10 mouse cellular contexts compared by ENCODE assay signal in the genomic region with DNA sequence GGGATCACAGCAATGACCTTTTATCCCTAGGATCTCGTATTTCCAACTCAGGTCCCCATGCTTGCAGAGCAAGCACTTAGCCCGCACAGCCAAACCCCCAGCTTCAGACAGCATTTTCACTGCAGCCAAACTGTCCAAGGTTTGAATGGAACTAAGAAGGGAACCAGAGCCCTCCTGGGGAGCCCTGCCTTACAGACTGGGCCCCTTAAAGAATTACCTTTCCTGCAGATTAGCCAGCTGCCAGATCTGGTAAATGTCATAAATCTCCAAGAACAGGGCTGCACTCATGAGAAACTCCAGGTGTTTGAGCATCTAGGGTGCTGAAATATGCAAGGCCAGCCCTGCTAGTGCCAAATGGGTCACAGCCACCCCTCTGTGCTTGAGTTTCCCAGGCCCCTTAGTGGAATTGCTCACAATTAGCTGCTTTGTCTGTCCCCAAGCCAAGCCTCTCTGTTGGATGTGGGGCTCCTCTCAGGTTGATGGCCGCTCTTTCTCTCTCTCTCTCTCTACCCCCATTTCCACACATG. TPM values are rescaled to one million over a fixed set of nuclear protein-coding genes. Genes with fewer than 3 reads are reported as not detected.
DNase-seq lines count a peak whose midpoint lies in the region; ATAC-seq and TF ChIP-seq lines count a peak whose summit lies in the region.
"Had no signal": no experiment of that assay in that cellular context is flagged by ENCODE, and none has a peak within 500 bp of the region (broad histone marks: within the 10 kb centered on the region; RNA-seq: fewer than 3 reads in every experiment).

No protein-coding gene starts in this region.

- peaks cover 26% of the 10 kb centered on the region for H3K4me1 ChIP-seq in intestine, embryonic 14.5 days (replicated peaks; ENCODE audit: control insufficient read depth, insufficient read depth, low read length)
- H3K4me1 ChIP-seq in intestine, postnatal 0 days (replicated peaks; ENCODE audit: control insufficient read depth, insufficient read depth, low read length), result no peaks in the 10 kb centered on the region
- peaks cover 35% of the 10 kb centered on the region for H3K4me1 ChIP-seq in hindbrain, embryonic 12.5 days
- H3K4me1 ChIP-seq in midbrain, embryonic 15.5 days, result peaks cover 37% of the 10 kb centered on the region

- H3K9ac ChIP-seq in intestine, embryonic 14.5 days (ENCODE audit: low read length), result no peak overlapping the region
- no peak overlapping the region for H3K9ac ChIP-seq in intestine, postnatal 0 days (ENCODE audit: low read depth, low read length)
- H3K9ac ChIP-seq in hindbrain, embryonic 12.5 days, result no peak overlapping the region
- no peak overlapping the region for H3K9ac ChIP-seq in midbrain, embryonic 15.5 days

- no peak overlapping the region for H3K4me3 ChIP-seq in intestine, embryonic 14.5 days (ENCODE audit: low read depth, low read length)
- no peak overlapping the region for H3K4me3 ChIP-seq in intestine, postnatal 0 days (ENCODE audit: low read depth, low read length)
- H3K4me3 ChIP-seq in hindbrain, embryonic 12.5 days, result no peak overlapping the region
- no peak overlapping the region for H3K4me3 ChIP-seq in midbrain, embryonic 15.5 days

- DNase-seq in intestine, embryonic 14.5 days (ENCODE audit: low spot score), result peak; percentile 59
- peak; percentile 53 for DNase-seq in embryo, embryonic 10.5 days (ENCODE audit: low spot score)
- DNase-seq in adrenal gland, postnatal 4 days (ENCODE audit: low spot score in 2 of 2), result no peak
- no peak for DNase-seq in adrenal gland, adult (ENCODE audit: inconsistent age in 2 of 2, low spot score in 1 of 2)
- no peak for DNase-seq in urinary bladder, adult 2 months (ENCODE audit: low spot score)

- peak overlapping the region; percentile 43; the same call in 1 of the 2 replicates for H3K27ac ChIP-seq in intestine, embryonic 14.5 days (ENCODE audit: low read depth)
- no peak overlapping the region for H3K27ac ChIP-seq in intestine, postnatal 0 days (ENCODE audit: low read depth, low read length)
- peak overlapping the region; percentile 58 for H3K27ac ChIP-seq in hindbrain, embryonic 12.5 days
- H3K27ac ChIP-seq in midbrain, embryonic 15.5 days, result peak overlapping the region; percentile 65

- H3K4me2 ChIP-seq in intestine, embryonic 14.5 days (ENCODE audit: low read length), result no peak overlapping the region
- H3K4me2 ChIP-seq in intestine, postnatal 0 days (replicated peaks; ENCODE audit: low read depth), result no peak overlapping the region
- H3K4me2 ChIP-seq in hindbrain, embryonic 12.5 days (replicated peaks), result no peak overlapping the region
- no peak overlapping the region for H3K4me2 ChIP-seq in midbrain, embryonic 15.5 days
- H3K4me2 ChIP-seq: liver, embryonic 11.5 days had no signal

- H3K36me3 ChIP-seq in intestine, embryonic 14.5 days (ENCODE audit: control insufficient read depth, insufficient read depth, low read length), result peaks cover 8% of the 10 kb centered on the region; the same call in 1 of the 2 replicates
- H3K36me3 ChIP-seq in intestine, postnatal 0 days (ENCODE audit: control insufficient read depth, insufficient read depth), result no peaks in the 10 kb centered on the region
- H3K36me3 ChIP-seq in hindbrain, embryonic 12.5 days, result no peaks in the 10 kb centered on the region
- no peaks in the 10 kb centered on the region for H3K36me3 ChIP-seq in midbrain, embryonic 15.5 days (replicated peaks)

- no peak for TF ChIP-seq CTCF in intestine, postnatal 0 days (IDR thresholded peaks at IDR 0.05; ENCODE audit: low read depth)

- no peaks in the 10 kb centered on the region for H3K27me3 ChIP-seq in intestine, embryonic 14.5 days (replicated peaks; ENCODE audit: control insufficient read depth, insufficient read depth, low read length)
- no peaks in the 10 kb centered on the region for H3K27me3 ChIP-seq in intestine, postnatal 0 days (replicated peaks; ENCODE audit: control insufficient read depth, insufficient read depth, low read length)
- peaks cover 31% of the 10 kb centered on the region for H3K27me3 ChIP-seq in hindbrain, embryonic 12.5 days
- H3K27me3 ChIP-seq in midbrain, embryonic 15.5 days (replicated peaks), result no peaks in the 10 kb centered on the region
- H3K27me3 ChIP-seq: CH12.LX had no signal

- peak; percentile 68 for ATAC-seq in intestine, embryonic 14.5 days (replicated peaks; ENCODE audit: low FRiP score, low TSS enrichment, low read depth)
- ATAC-seq in intestine, postnatal 0 days, result no peak
- peak; percentile 59; the same call in 1 of the 2 replicates for ATAC-seq in hindbrain, embryonic 12.5 days (ENCODE audit: low FRiP score)
- 0 out of 2 replicates have a peak, but pooled peaks have one; percentile 27 for ATAC-seq in midbrain, embryonic 15.5 days (replicated peaks)

- no peaks in the 10 kb centered on the region for H3K9me3 ChIP-seq in intestine, embryonic 14.5 days (ENCODE audit: control insufficient read depth, low read length)
- H3K9me3 ChIP-seq in intestine, postnatal 0 days (ENCODE audit: control insufficient read depth), result no peaks in the 10 kb centered on the region
- no peaks in the 10 kb centered on the region for H3K9me3 ChIP-seq in hindbrain, embryonic 12.5 days (replicated peaks)
- H3K9me3 ChIP-seq in midbrain, embryonic 15.5 days, result no peaks in the 10 kb centered on the region

- 26% methylated on average over 3 of the region's 3 CpGs for WGBS in intestine, embryonic 14.5 days
- 39% methylated on average over 3 of the region's 3 CpGs for WGBS in intestine, postnatal 0 days
- WGBS in hindbrain, embryonic 12.5 days, result 32% methylated on average over 3 of the region's 3 CpGs
- WGBS in midbrain, embryonic 15.5 days, result 34% methylated on average over 3 of the region's 3 CpGs

RNA-seq across cellular contexts. Expression of gene Ptn, which starts 25.3 kb away (rescaled TPM):
- 332 and 353 TPM in 2 replicates for polyA plus RNA-seq in intestine, embryonic 14.5 days (2014; fragmentation: Nextera tagmentation; extraction: Ambion mirVana)
- polyA plus RNA-seq in intestine, postnatal 0 days (2015; fragmentation: Nextera tagmentation; extraction: Ambion mirVana), result 120 and 128 TPM in 2 replicates
- 500 and 546 TPM in 2 replicates for polyA plus RNA-seq in hindbrain, embryonic 12.5 days (2016; fragmentation: Nextera tagmentation; extraction: Ambion mirVana)
- 580 and 678 TPM in 2 replicates for polyA plus RNA-seq in midbrain, embryonic 15.5 days (2015; fragmentation: Nextera tagmentation; extraction: Ambion mirVana)
- total RNA-seq in adrenal gland, postnatal 4 days (2021), result 100 to 1,000 TPM in 1 of 2 experiments, 10 to 100 TPM in 1; 99.9 to 148 TPM
- polyA plus RNA-seq in urinary bladder, adult 2 months (2012; rRNA removed), result 23.6 and 25.7 TPM in 2 replicates
- total RNA-seq: CH12.LX had no signal

Comparison
In these comparisons a context has a peak if more than half of its experiments do, and no peak if none do; other contexts are left out.
1. DNase-seq: peak in intestine, embryonic 14.5 days (single experiment) and embryo, embryonic 10.5 days (single experiment); none in adrenal gland, postnatal 4 days (0 of 2), adrenal gland, adult (0 of 2) and urinary bladder, adult 2 months (single experiment).